Comparison of ENCODE assay signal across 14 mouse cellular contexts in genomic region chr5:113206670-113207352, GRCm38 (mm10). TPM values are rescaled to one million over a fixed set of nuclear protein-coding genes. Genes with fewer than 3 reads are reported as not detected.
DNase-seq lines count a peak whose midpoint lies in the region; ATAC-seq and TF ChIP-seq lines count a peak whose summit lies in the region.
"Had no signal": no experiment of that assay in that cellular context is flagged by ENCODE, and none has a peak within 500 bp of the region (broad histone marks: within the 10 kb centered on the region; RNA-seq: fewer than 3 reads in every experiment).

No protein-coding gene starts in this region.

- H3K27me3 ChIP-seq in heart, embryonic 12.5 days (replicated peaks), result no peaks in the 10 kb centered on the region
- no peaks in the 10 kb centered on the region for H3K27me3 ChIP-seq in lung, embryonic 15.5 days
- H3K27me3 ChIP-seq in heart, embryonic 15.5 days, result no peaks in the 10 kb centered on the region
- no peaks in the 10 kb centered on the region for H3K27me3 ChIP-seq in small intestine, adult 2 months (ENCODE audit: control insufficient read depth, insufficient read depth, low read length)
- H3K27me3 ChIP-seq: limb, embryonic 12.5 days had no signal

- TF ChIP-seq CTCF in small intestine, adult 2 months (IDR thresholded peaks at IDR 0.05; ENCODE audit: extremely low read depth, insufficient read length, insufficient replicate concordance, low read depth, low read length), result no peak

- intact Hi-C loops in heart, postnatal 14 days (cut with DNase I), result loop anchor here (1.0 kb wide), 1 partner anchor 17 kb away; no protein-coding TSS in a partner anchor

- H3K9me3 ChIP-seq in heart, embryonic 12.5 days (replicated peaks), result peaks cover 5% of the 10 kb centered on the region
- no peaks in the 10 kb centered on the region for H3K9me3 ChIP-seq in lung, embryonic 15.5 days
- H3K9me3 ChIP-seq in heart, embryonic 15.5 days (replicated peaks), result no peaks in the 10 kb centered on the region

- H3K9ac ChIP-seq in heart, embryonic 12.5 days, result no peak overlapping the region
- H3K9ac ChIP-seq in lung, embryonic 15.5 days, result no peak overlapping the region
- H3K9ac ChIP-seq in heart, embryonic 15.5 days, result no peak overlapping the region
- H3K9ac ChIP-seq: limb, embryonic 12.5 days had no signal

- peak overlapping the region; percentile 69 for H3K27ac ChIP-seq in heart, embryonic 12.5 days (ENCODE audit: poor library complexity, severe bottlenecking)
- H3K27ac ChIP-seq in lung, embryonic 15.5 days, result peak overlapping the region; percentile 92
- peak overlapping the region; percentile 85 for H3K27ac ChIP-seq in heart, embryonic 15.5 days
- peak overlapping the region; percentile 40; the same call in 1 of the 2 replicates for H3K27ac ChIP-seq in small intestine, adult 2 months (ENCODE audit: insufficient read depth, low read depth, low read length)
- H3K27ac ChIP-seq: limb, embryonic 12.5 days had no signal

- WGBS in heart, embryonic 12.5 days, result 32% methylated on average over 9 of the region's 9 CpGs
- 28% methylated on average over 9 of the region's 9 CpGs for WGBS in lung, embryonic 15.5 days
- 32% methylated on average over 9 of the region's 9 CpGs for WGBS in heart, embryonic 15.5 days
- 35% methylated on average over 9 of the region's 9 CpGs for whole genome bisulfite sequencing in small intestine, adult 2 months

- no peak overlapping the region for H3K4me2 ChIP-seq in heart, embryonic 12.5 days
- H3K4me2 ChIP-seq in lung, embryonic 15.5 days, result no peak overlapping the region
- H3K4me2 ChIP-seq in heart, embryonic 15.5 days, result no peak overlapping the region
- H3K4me2 ChIP-seq: limb, embryonic 12.5 days had no signal

- no peak for TF ChIP-seq POLR2A in small intestine, adult 2 months (IDR thresholded peaks at IDR 0.05; ENCODE audit: low read depth, low read length)

- no peak for DNase-seq in heart, postnatal 14 days
- no peak for DNase-seq in lung, postnatal 14 days
- no peak for DNase-seq in urinary bladder, postnatal 4 days (ENCODE audit: low spot score in 2 of 2)
- no peak for DNase-seq in cerebellum, adult 11-12 months
- DNase-seq: embryo, embryonic 11 days had no signal

- peak; percentile 34; the same call in 1 of the 2 replicates for ATAC-seq in heart, embryonic 12.5 days (ENCODE audit: insufficient number of reproducible peaks, low FRiP score)
- no peak for ATAC-seq in lung, embryonic 15.5 days (ENCODE audit: borderline replicate concordance, extremely low read depth, low FRiP score, low TSS enrichment)
- ATAC-seq in heart, embryonic 15.5 days (replicated peaks; ENCODE audit: insufficient number of reproducible peaks, insufficient read depth, low FRiP score, low read depth), result no peak
- ATAC-seq: forebrain, embryonic 16.5 days had no signal

- peaks cover 43% of the 10 kb centered on the region for H3K4me1 ChIP-seq in heart, embryonic 12.5 days (replicated peaks)
- peaks cover 41% of the 10 kb centered on the region for H3K4me1 ChIP-seq in lung, embryonic 15.5 days
- H3K4me1 ChIP-seq in heart, embryonic 15.5 days (replicated peaks), result peaks cover 42% of the 10 kb centered on the region
- peaks cover 40% of the 10 kb centered on the region for H3K4me1 ChIP-seq in small intestine, adult 2 months (ENCODE audit: control insufficient read depth, insufficient read depth, insufficient read length, low read length)

- no peak overlapping the region for H3K4me3 ChIP-seq in heart, embryonic 12.5 days
- H3K4me3 ChIP-seq in lung, embryonic 15.5 days, result no peak overlapping the region
- no peak overlapping the region for H3K4me3 ChIP-seq in heart, embryonic 15.5 days
- H3K4me3 ChIP-seq in small intestine, adult 2 months (ENCODE audit: low read depth, low read length), result no peak overlapping the region
- H3K4me3 ChIP-seq: limb, embryonic 12.5 days had no signal

- H3K36me3 ChIP-seq in heart, embryonic 12.5 days, result no peaks in the 10 kb centered on the region
- no peaks in the 10 kb centered on the region for H3K36me3 ChIP-seq in lung, embryonic 15.5 days
- H3K36me3 ChIP-seq in heart, embryonic 15.5 days, result no peaks in the 10 kb centered on the region
- H3K36me3 ChIP-seq in small intestine, adult 2 months (ENCODE audit: control insufficient read depth, insufficient read depth, low read length), result peaks cover 28% of the 10 kb centered on the region
- H3K36me3 ChIP-seq: limb, embryonic 12.5 days had no signal

RNA-seq across cellular contexts. Expression of gene 2900026A02Rik, which starts 14.2 kb away (rescaled TPM):
- 20.0 and 22.8 TPM in 2 replicates for polyA plus RNA-seq in heart, embryonic 12.5 days (2016; fragmentation: Nextera tagmentation; extraction: Ambion mirVana)
- 10 to 100 TPM; 33.9 to 35.3 TPM for total RNA-seq in heart, postnatal 14 days (2021)
- 10.8 and 11.9 TPM in 2 replicates for polyA plus RNA-seq in lung, embryonic 15.5 days (2015; fragmentation: Nextera tagmentation; extraction: Ambion mirVana)
- 14.1 and 17.4 TPM in 2 replicates for polyA plus RNA-seq in heart, embryonic 15.5 days (2015; fragmentation: Nextera tagmentation; extraction: Ambion mirVana)
- 24.2 and 70.8 TPM in 2 replicates for polyA plus RNA-seq in small intestine, adult 2 months (2012; rRNA removed)

RNA-seq across cellular contexts. Expression of gene Tmem211, which starts 19.9 kb away (rescaled TPM):
- not detected in 2 replicates for polyA plus RNA-seq in heart, embryonic 12.5 days (2016; fragmentation: Nextera tagmentation; extraction: Ambion mirVana)
- not detected for total RNA-seq in heart, postnatal 14 days (2021)
- not detected in 2 replicates for polyA plus RNA-seq in lung, embryonic 15.5 days (2015; fragmentation: Nextera tagmentation; extraction: Ambion mirVana)
- polyA plus RNA-seq in heart, embryonic 15.5 days (2015; fragmentation: Nextera tagmentation; extraction: Ambion mirVana), result not detected in 2 replicates
- polyA plus RNA-seq in small intestine, adult 2 months (2012; rRNA removed), result not detected in 2 replicates
- total RNA-seq: hematopoietic stem cell, adult 5-6 weeks; midbrain, postnatal 0 days had no signal
- polyA plus RNA-seq: forebrain, embryonic 16.5 days; limb, embryonic 12.5 days; midbrain, postnatal 0 days; stomach, embryonic 14.5 days had no signal

Comparison
In these comparisons a context has a peak if more than half of its experiments do, and no peak if none do; other contexts are left out.
1. H3K27ac ChIP-seq: peak in every context shown above with its lines; median percentile 92 in lung, embryonic 15.5 days; 85 in heart, embryonic 15.5 days; 69 in heart, embryonic 12.5 days; 40 in small intestine, adult 2 months.